Mouse (Mus musculus): Measurements from ENCODE around the gene Dnlz. TPM values are rescaled to one million over a fixed set of nuclear protein-coding genes. Genes with fewer than 3 reads are reported as not detected.
"Not testable (repeated sequence)": the region's sequence is repeated elsewhere in the genome, so short reads cannot be mapped to it uniquely, and the experiment has no call there.

The Dnlz gene
- 10 to 100 TPM; 18.2 to 19.5 TPM for total RNA-seq (2021)
- long read RNA-seq, experiment 1, transcript Dnlz-202 (2 exons, 2,766 nt), result minor isoform, 37 of 204 reads
- long read RNA-seq, experiment 1, transcript Dnlz-201 (3 exons, 2,916 nt), result major isoform, 118 of 204 reads
- long read RNA-seq, experiment 1, partial matches to known transcripts, result 2 of 204 reads
- long read RNA-seq, experiment 1, other reads (novel, unspliced or antisense), result 47 of 204 reads
- long read RNA-seq, experiment 2, transcript Dnlz-201 (3 exons, 2,916 nt), result major isoform, 107 of 200 reads
- long read RNA-seq, experiment 2, transcript Dnlz-202 (2 exons, 2,766 nt), result minor isoform, 52 of 200 reads
- long read RNA-seq, experiment 2, partial matches to known transcripts, result 5 of 200 reads
- long read RNA-seq, experiment 2, other reads (novel, unspliced or antisense), result 36 of 200 reads

- DNase-seq, result peak; percentile 91 to 92
- intact Hi-C loops (cut with DNase I), result loop anchor here (2.0 kb wide), 1 partner anchor 51 kb away; no protein-coding TSS in a partner anchor
Observed at GRCm38 (mm10) chr2:26351358-26352290, at the start of gene Dnlz. TSS of gene Dnlz (minus strand) at chr2:26352110.

DNA sequence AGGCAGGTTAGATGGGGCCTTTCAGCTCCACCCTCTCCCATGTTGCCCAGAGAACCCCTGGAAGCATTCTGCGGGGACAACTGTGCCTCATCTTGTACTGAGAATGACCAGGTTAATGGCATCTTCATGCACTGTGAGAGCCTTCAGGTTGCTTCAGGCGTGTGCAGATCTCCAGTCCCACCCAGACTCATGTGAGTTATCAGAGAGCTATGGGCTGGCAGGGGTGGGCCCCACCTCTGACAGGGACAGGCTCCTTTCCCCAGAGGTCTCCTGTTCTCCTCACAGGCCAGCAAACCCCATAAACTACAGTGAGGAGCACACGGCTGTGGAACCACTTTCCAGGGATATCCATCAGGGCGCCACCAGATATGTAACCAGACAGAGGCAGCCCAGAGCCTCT is 49.1 kb upstream of the Dnlz start:
- no peak for DNase-seq
- intact Hi-C loops (cut with DNase I), result no loop called here

DNA sequence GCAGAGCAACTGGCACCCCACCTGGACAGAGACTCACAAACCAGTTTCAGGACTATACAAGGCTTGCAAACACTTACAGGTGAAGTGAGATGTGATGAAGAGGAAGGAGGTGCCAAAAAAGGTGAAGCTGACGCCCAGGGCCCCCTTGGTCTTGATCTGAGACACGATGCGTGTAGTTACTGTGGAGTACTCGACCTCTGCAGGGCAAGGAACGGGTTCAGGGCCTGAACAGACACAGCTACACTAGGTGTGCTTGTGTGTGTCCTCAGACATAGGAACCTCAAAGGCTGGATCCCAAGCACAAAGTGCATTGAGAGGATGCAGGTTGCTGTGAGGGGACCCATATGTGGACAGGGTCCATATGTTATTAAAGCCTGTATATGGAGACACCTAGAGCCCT is 48.4 kb upstream of the Dnlz start:
- no peak for DNase-seq
- intact Hi-C loops (cut with DNase I), result no loop called here

GRCm38 (mm10) chr2:26399647-26400046 is 47.7 kb upstream of the Dnlz start:
- intact Hi-C loops (cut with DNase I), result no loop called here
- no peak for DNase-seq

DNA sequence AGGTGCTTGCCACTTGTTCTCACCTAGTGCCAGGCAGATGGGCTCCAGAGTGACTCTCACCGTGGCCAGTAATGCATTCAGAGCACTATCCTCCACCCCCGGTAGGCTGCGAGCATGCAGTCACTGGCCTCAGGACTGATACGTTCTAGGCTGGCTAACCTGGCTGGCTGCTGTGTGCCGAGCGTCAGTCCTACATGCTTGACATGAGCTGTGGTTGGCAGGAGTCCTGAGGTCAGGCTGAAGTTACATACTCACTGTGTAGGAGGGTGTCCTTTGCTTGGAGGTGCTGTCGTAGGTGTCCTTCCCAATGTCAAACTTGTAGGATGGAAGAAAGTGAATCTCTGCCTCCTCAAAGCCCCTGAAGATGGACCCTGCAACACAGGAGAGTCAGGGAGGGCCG is 47.1 kb upstream of the Dnlz start:
- no peak for DNase-seq
- intact Hi-C loops (cut with DNase I), result no loop called here

DNA sequence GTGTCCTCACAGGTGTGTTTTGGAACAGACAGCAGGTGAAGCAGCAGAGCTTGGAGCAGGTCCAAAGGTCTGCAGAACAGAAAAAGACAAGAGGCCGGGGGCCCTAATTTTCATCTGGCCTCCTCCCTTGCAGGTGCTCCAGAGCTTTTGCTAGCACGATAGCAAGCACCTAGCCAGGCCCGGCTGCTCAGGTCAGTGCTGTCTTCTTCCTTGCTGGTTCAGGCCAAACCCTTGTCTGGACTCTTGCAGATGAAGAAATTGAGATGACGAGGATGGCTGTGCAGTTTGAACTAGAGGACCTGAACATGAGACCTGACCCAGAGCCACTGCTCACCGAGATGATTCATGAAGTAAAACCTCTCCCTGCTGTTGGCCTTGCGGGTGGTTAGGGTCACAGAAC is 39.7 kb upstream of the Dnlz start:
- intact Hi-C loops (cut with DNase I), result no loop called here
- no peak for DNase-seq

DNA sequence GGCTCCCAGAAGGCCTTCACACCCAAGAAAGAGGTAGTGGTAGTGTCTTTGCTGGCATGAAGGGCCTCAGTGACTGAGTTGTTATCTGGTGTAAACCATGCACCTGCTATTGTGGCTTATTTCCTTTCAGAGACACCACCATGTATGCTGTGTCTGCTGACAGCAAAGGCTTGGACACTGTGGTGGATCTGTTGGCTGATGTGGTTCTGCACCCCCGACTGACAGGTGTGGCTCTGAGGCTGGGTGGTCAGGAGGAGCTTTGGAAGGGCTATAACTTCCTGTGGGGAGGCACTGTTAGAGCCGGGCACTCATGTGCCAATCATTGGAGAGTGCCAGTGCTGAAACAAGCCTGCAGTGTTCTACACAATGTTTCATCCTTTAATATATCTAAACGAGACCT is 39.0 kb upstream of the Dnlz start:
- intact Hi-C loops (cut with DNase I), result no loop called here
- DNase-seq, result no peak

DNA sequence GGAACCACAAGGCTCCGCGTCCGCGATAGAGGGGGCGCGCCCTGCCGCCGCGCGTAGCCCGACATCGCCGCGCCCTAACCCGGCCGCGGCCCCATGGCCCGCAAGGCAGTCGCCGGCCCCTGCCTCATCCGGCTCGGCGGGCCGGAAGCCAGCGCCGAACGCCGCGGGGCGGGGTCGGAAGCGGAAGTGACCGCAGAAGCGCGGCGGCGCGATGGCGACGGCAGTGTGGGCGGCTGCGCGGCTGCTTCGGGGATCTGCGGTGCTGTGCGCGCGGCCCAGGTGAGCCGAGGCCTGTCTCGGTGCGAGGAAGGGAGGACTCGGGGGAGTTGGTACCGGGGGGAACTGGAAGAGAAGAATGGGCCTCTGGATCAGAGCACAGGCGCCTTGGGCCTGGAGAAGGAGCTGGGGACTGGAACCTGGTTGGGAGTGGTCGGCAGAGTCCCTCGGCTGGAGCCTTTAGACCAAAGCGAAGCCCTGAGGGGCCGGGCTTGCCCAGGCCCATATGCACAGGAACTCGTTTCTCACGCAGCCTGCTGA is 37.3 kb upstream of the Dnlz start, which contains the start of the genes Entr1 and Pmpca:
TSS of gene Entr1 (minus strand) at position 163 of the 537 bp plus-strand sequence.
TSS of gene Pmpca (plus strand) at position 186 of the 537 bp plus-strand sequence.
- DNase-seq, result peak; percentile 73 to 75
- intact Hi-C loops (cut with DNase I), result no loop called here

- intact Hi-C loops (cut with DNase I), result no loop called here
- no peak for DNase-seq
Observed at GRCm38 (mm10) chr2:26388682-26389153, 36.8 kb upstream of the Dnlz start.

DNA sequence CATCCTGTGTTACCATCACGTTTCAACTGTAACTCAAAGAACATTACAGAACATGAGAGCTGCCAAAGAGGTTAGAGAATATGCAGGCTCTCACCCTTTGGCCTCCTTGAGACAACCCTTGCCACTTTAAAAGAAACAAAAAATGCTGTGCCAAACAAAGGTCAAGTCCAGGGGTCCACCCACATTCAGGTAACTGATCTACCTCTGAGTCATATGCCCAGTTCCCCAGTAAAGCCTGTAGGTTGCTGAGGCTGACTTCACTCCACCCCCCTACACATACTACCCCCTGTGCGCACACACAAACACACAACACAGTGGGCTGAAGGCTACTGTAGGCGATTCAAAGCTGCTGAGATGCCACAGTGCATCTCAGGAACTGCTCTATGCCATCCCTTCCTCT is 35.8 kb upstream of the Dnlz start:
- DNase-seq, result no peak
- intact Hi-C loops (cut with DNase I), result no loop called here

- DNase-seq; intact Hi-C loops (cut with DNase I): not testable (repeated sequence)
Observed at GRCm38 (mm10) chr2:26380871-26381270, 29.0 kb upstream of the Dnlz start.

GRCm38 (mm10) chr2:26380131-26380771 is 28.3 kb upstream of the Dnlz start, which contains the start of gene Snapc4:
TSS of gene Snapc4 (minus strand) at chr2:26380653.
- intact Hi-C loops (cut with DNase I), result no loop called here
- peak; percentile 64 to 67 for DNase-seq

- intact Hi-C loops (cut with DNase I), result no loop called here
Observed at GRCm38 (mm10) chr2:26372396-26372795, 20.5 kb upstream of the Dnlz start.

GRCm38 (mm10) chr2:26368572-26368971 is 16.7 kb upstream of the Dnlz start:
- intact Hi-C loops (cut with DNase I), result no loop called here
- DNase-seq, result no peak

More at GRCm38 (mm10) chr2:26372396-26372795, 20.5 kb upstream of the Dnlz start:
- DNase-seq, result no peak

DNA sequence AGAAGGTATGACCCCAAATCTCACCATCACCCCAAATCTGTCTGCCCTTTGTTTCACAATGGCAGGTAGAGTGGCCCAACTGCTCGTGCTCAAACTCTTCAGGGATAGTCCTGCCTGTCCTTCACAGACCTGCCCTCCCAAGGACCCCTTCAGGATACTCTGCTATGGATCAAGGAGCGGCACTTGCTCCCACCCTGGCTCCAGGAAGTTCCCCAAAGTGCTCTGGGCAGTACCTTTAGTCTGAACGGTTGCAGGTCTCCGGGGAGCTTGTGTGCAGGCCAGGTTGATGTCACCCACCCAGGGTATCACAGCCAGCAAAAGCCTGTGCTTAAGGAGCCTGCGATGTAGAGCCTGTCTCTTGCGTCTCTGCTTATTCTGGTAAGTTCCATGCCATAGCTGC is 16.0 kb upstream of the Dnlz start:
- intact Hi-C loops (cut with DNase I), result no loop called here
- no peak for DNase-seq

DNA sequence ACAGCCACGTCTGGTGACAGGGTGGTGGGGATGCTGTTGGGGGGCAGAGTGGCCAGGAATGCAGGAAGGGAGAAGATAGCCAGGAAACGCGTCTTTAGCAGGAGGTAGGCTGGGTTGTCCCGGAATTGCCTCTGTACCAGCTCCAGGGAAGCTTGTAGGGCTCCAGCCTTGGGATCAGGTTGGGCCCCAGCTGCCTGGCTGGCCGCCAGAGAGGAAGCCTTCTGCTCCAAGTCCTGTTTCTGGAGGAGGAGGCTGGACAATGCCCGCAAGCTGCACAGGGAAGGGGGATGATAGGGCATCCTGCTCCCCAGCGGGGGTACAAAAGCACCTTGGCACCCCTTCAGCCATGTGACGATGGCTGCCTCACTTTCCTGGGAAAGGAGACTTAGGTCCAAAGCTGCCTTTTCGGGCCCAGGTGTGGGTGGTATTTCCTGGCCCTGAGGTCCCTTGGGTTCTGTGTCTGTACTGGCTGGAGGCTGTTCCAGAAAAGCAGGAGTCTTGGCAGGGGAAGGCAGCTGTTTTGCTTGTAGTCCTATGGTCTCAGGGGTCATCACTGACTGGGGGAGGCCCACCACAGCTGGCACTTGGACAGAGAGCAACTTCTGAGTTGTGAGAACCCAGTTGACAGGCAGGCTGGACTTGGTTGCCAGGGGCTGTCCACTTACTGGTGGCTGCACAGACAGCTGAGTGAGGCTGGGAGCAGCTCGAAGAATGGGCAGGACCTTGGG is 13.0 kb upstream of the Dnlz start:
- DNase-seq, result peak; percentile 79 to 80
- intact Hi-C loops (cut with DNase I), result no loop called here

DNA sequence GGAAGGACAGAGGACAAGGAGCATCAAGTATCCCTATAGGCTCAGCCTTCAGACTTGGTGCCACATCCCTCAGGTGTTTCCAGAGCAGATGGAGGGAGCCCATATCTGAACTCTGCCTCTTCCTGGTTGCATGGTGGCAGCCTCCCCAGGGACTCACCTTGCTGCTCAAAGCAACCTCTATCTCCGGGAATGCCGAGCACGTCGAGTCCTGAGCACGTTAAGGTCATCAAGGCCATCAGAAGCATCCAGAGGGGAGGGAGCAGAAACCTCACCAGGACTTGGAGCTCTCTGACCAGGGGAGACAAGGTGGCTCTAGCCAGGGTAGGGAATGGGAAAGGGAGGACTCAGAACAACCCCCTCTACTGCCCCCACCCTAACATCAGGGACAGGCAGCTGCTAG is 11.6 kb upstream of the Dnlz start:
- intact Hi-C loops (cut with DNase I), result no loop called here
- DNase-seq, result no peak

DNA sequence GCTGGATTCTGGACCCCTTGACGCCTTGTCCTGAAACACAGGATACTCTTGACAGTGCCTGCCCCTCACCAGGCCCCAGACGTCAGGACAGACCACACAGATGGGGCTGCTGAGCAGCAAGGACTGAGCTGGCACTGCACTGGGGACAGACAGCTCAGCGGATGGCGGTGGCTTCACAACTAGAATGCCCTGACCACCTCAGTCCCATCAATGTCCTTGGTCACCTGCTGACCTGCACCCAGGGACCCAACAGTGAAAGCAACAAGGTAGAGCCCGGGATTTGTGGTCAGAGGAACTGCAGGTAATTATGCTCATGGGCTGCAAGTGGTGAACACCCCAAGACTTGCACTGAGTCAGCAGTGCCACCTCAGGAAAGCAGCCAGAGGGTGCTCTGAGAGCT is 11.1 kb upstream of the Dnlz start:
- intact Hi-C loops (cut with DNase I), result no loop called here
- no peak for DNase-seq

GRCm38 (mm10) chr2:26360772-26361171 is 8.9 kb upstream of the Dnlz start, which contains the start of gene Card9:
TSS of gene Card9 (minus strand) at chr2:26360918.
- DNase-seq, result no peak
- intact Hi-C loops (cut with DNase I), result no loop called here
